Mouse (Mus musculus) stomach, embryonic 14.5 days (tissue): ENCODE measurements around the gene Lingo1. TPM values are rescaled to one million over a fixed set of nuclear protein-coding genes. Genes with fewer than 3 reads are reported as not detected.

Experiments used
- ATAC-seq: fragments of 200-750 bp; cut with Nextera tagmentation; 2 replicates; pipeline ENCODE4 v1.8.0; 2017; ENCODE audit warnings: low read depth, moderate TSS enrichment; ENCODE audit not compliant: insufficient number of reproducible peaks, insufficient read depth, low FRiP score
- H3K27ac ChIP-seq: fragments of 300-500 bp; sonication (generic); 2 replicates; pipeline ENCODE4 v1.5.1; 2014; ENCODE audit warnings: mild to moderate bottlenecking, low read length, moderate library complexity, mixed read lengths
- H3K27me3 ChIP-seq: fragments of 300-500 bp; sonication (generic); 2 replicates; pipeline ENCODE4 v1.6.1; 2014; ENCODE audit warnings: low read length, control low read depth, mixed read lengths; ENCODE audit not compliant: control insufficient read depth, insufficient read depth
- H3K36me3 ChIP-seq: fragments of 300-500 bp; sonication (generic); 2 replicates; pipeline ENCODE4 v1.6.1; 2014; ENCODE audit warnings: mild to moderate bottlenecking, control low read depth, low read length, moderate library complexity, mixed read lengths; ENCODE audit not compliant: control insufficient read depth, insufficient read depth
- H3K4me1 ChIP-seq: fragments of 300-500 bp; sonication (generic); 2 replicates; pipeline ENCODE4 v1.6.1; 2014; ENCODE audit warnings: low read length, control low read depth, mixed read lengths; ENCODE audit not compliant: control insufficient read depth, insufficient read depth
- H3K4me2 ChIP-seq: fragments of 300-500 bp; sonication (generic); replicated peaks from 2 replicates; pipeline ENCODE4 v1.6.1; 2014; ENCODE audit warnings: low read depth, low read length, control low read depth
- H3K4me3 ChIP-seq: fragments of 300-500 bp; sonication (generic); 2 replicates; pipeline ENCODE4 v1.5.1; 2014; ENCODE audit warnings: low read depth, low read length, control low read depth
- H3K9ac ChIP-seq: fragments of 300-500 bp; sonication (generic); replicated peaks from 2 replicates; pipeline ENCODE4 v1.6.1; 2014; ENCODE audit warnings: low read depth, mild to moderate bottlenecking, control low read depth, low read length, moderate library complexity, mixed read lengths
- H3K9me3 ChIP-seq: fragments of 300-500 bp; sonication (generic); 2 replicates; pipeline ENCODE4 v1.6.1; 2016; ENCODE audit warnings: low read depth, low read length, control low read depth; ENCODE audit not compliant: control insufficient read depth
- WGBS: fragments of 180-500 bp; shearing (Covaris S2); extraction: QIAGEN DNeasy Blood & Tissue Kit; methylation state at CpG from one replicate; pipeline ENCODE4 v1.1.7; 2014; 5-methylcytosine and 5-hydroxymethylcytosine counted together
- polyA plus RNA-seq: library from polyadenylated mRNA; unstranded; fragments of >200 nt; fragmentation: Nextera tagmentation; extraction: Ambion mirVana; gene quantifications from 2 replicates; pipeline ENCODE4 v1.2.1, GENCODE M21; 2014

The Lingo1 gene
- polyA plus RNA-seq, 1 experiment from 2014 or later: 3.0 TPM

DNA sequence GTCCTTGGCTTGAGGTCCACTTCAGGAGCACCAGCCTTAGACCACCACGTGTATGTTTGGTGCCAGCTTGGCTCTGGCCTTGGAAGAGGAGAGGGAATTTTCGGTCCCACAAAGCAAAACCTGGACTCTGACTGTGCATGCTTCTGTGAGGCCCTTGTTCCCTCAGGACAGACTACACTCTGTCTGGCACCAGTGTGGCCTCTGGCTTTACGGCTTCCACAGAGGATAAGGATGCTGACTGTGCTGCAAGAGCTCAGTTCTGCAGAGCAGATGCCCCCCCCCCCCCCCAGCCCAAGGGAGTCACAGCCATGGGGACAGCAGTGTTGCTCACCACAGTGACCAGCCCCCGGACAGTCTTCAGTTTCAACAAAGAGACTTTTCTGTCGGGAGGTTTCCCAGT, 206.5 kb downstream of the Lingo1 start:
- H3K4me1 ChIP-seq: no peaks in the 10 kb centered on the region

DNA sequence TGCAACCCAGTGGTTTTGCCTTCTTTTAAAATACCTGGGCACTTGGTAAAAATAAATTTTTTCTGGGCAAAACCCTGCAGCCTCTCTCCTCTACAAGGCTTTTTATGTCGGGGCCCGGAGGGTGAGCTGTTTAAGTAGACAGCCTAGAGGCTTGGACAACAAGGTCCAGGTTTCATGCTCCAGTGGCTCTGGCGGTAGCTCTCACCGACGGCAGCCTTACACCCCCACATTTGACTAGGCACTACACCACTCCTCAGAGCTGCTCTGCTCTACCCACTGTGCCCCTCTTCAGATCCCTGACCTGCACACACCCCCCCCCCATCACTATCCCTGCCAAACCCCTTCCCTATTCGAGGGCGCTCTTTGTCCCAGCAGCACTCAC, 212.2 kb downstream of the Lingo1 start:
- Histone ChIP-seq H3K27me3 (no peaks in the 10 kb centered on the region), H3K9ac (no peak overlapping the region), H3K4me2 (no peak overlapping the region), H3K4me3 (no peak overlapping the region), H3K36me3 (no peaks in the 10 kb centered on the region), H3K27ac (no peak overlapping the region), H3K9me3 (no peaks in the 10 kb centered on the region), H3K4me1 (0 out of 2 replicates have a peak, but pooled peaks cover 5% of the 10 kb centered on the region)
- WGBS: 67% methylated on average over 7 of the region's 7 CpGs
- no peak for ATAC-seq

More for the DNA sequence above, 206.5 kb downstream of the Lingo1 start:
- Histone ChIP-seq H3K36me3 (no peaks in the 10 kb centered on the region), H3K9me3 (no peaks in the 10 kb centered on the region), H3K4me3 (no peak overlapping the region), H3K9ac (no peak overlapping the region), H3K4me2 (no peak overlapping the region), H3K27me3 (no peaks in the 10 kb centered on the region), H3K27ac (no peak overlapping the region)
- no peak for ATAC-seq
- 61% methylated on average over 5 of the region's 5 CpGs for WGBS

DNA sequence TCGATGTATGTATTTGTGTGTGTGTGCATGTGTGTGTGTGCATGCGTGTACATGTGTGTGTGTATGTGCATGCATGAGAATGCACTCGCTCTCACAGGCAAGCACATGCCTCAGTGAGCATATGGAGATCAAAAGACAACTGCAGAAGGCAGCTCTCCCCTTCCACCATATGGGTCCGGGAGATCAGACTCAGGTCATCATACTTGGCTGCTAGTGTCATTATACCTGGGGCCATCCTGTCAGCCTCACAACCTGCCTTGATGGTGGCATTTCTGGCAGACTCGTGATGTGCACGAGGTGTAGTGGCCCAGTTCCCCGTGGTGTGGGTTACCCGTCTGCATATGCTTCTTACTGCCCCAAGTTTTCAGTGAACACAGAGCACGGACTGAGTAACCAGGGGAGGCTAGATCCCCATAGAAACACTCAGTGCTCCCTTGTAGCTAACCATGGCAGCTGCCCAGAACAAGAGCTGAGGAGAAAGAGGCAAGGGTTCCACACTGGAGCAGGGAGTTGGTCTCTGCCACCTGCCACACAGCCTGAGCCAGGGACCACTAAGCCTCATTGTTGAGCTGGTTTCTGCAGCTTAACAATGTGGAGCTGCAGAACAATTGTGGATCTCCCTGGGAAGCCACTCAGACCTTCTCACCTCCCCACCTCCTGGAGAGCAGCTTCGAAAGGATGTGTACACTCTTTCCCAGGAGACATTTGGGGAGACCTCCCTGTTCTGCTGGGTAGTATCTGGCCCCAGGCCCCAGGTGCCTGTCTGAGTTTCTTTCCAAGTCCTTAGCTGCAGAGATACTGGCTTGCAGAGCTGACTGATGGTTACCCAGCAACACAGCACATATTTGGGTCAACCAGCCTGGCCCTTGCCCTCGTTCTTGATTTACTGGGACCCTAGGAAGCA, 212.9 kb downstream of the Lingo1 start:
- WGBS: 67% methylated on average over 11 of the region's 11 CpGs
- H3K9me3 ChIP-seq: no peaks in the 10 kb centered on the region
- no peak overlapping the region for H3K4me2 ChIP-seq

DNA sequence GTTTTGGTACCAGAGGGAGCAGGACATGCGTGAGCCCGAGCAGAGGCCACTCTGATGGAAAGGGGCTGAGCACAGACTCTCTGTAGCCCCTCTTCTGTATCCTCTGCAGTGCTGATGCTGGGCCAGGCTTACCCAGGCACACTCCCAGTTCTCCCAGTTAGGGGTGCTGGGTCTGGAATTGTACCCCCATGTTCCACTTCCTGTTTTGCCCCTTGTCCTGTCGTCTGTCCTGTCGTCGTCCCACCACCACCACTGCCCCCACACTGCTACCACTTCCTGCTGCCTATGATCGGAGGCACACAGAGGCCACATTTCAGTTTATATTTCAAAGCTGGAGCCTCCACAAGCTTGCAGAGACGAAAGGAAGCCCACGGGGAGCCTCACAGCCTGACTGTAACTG, 213.6 kb downstream of the Lingo1 start:
- Histone ChIP-seq H3K36me3 (no peaks in the 10 kb centered on the region), H3K9me3 (no peaks in the 10 kb centered on the region), H3K4me3 (no peak overlapping the region), H3K27ac (no peak overlapping the region), H3K4me1 (0 out of 2 replicates have a peak, but pooled peaks cover 5% of the 10 kb centered on the region), H3K9ac (no peak overlapping the region), H3K27me3 (no peaks in the 10 kb centered on the region), H3K4me2 (no peak overlapping the region)
- WGBS: 43% methylated on average over 8 of the region's 8 CpGs
- ATAC-seq: no peak

More for the DNA sequence above, 212.9 kb downstream of the Lingo1 start:
- H3K27me3 ChIP-seq: no peaks in the 10 kb centered on the region
- no peak for ATAC-seq
- 0 out of 2 replicates have a peak, but pooled peaks cover 5% of the 10 kb centered on the region for H3K4me1 ChIP-seq
- no peak overlapping the region for H3K27ac ChIP-seq
- H3K4me3 ChIP-seq: no peak overlapping the region
- no peak overlapping the region for H3K9ac ChIP-seq
- H3K36me3 ChIP-seq: no peaks in the 10 kb centered on the region

DNA sequence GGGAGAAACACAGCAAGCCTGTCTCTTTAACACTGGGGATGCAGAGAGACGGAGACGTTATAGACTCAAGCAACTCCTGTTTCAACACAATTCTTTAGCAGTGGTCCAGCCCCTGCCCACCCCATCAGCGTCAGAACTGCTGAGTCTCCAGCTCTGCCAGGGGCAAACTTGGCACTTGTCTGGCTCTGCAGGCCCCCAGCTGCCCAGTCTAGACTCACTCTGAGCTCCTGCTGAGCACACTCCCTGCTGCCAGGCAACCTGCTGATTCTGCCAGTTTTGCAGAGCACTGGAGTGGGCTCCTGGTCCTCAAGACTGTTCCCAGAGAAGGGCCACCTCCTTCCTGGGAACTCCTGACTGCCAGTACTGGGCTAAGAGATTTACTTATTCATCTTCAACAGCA, 214.6 kb downstream of the Lingo1 start:
- Histone ChIP-seq H3K9ac (no peak overlapping the region), H3K36me3 (no peaks in the 10 kb centered on the region), H3K4me1 (0 out of 2 replicates have a peak, but pooled peaks cover 5% of the 10 kb centered on the region), H3K27me3 (no peaks in the 10 kb centered on the region), H3K27ac (no peak overlapping the region), H3K4me3 (no peak overlapping the region), H3K4me2 (no peak overlapping the region), H3K9me3 (no peaks in the 10 kb centered on the region)
- WGBS: 52% methylated on average over 3 of the region's 3 CpGs
- no peak for ATAC-seq

DNA sequence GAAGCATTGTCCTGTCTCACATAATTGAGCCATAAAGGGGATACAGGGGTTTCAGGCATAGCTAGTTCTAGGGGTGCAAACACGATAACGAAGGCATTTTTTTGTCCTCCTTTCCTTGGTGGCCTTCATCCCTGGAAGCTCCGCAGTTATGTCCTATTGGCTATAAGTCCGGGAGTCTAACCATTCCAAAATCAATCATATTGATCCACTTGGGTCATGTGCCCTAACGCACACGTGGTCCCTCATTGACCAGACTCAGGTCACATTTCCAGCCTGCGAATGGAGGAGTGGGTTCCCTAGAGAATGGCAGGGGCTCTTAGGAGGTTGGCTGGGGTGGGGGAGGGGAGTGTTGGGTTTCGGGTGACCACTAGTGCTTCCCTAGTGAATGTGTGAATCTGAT, 215.3 kb downstream of the Lingo1 start:
- ATAC-seq: no peak
- Histone ChIP-seq H3K27me3 (no peaks in the 10 kb centered on the region), H3K27ac (no peak overlapping the region), H3K4me1 (0 out of 2 replicates have a peak, but pooled peaks cover 5% of the 10 kb centered on the region), H3K9me3 (no peaks in the 10 kb centered on the region), H3K9ac (no peak overlapping the region), H3K4me2 (no peak overlapping the region), H3K4me3 (no peak overlapping the region), H3K36me3 (no peaks in the 10 kb centered on the region)
- 65% methylated on average over 8 of the region's 8 CpGs for WGBS

DNA sequence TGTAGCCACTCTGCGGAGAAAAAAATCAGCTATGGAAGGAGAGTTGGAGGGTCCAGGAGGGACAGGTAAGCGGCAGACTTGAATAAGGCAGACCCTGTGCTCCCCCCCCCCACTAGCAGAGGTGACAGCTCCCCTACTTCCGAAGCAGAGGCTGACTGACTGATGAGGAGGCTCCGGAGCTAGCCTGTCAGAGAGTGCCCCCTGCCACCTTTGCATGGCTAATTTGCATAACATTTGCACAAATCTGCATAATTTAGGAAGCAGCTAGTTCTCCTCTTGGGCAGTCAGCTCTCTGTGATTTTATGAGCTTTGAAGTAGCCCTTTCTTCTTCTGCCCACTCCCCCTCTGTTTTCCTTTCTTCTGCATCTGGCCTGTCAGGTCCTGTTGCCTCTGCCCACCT, 216.2 kb downstream of the Lingo1 start:
- H3K27ac ChIP-seq: no peak overlapping the region
- H3K9me3 ChIP-seq: no peaks in the 10 kb centered on the region
- ATAC-seq: no peak
- WGBS: 32% methylated on average over 4 of the region's 4 CpGs
- no peaks in the 10 kb centered on the region for H3K36me3 ChIP-seq
- 0 out of 2 replicates have a peak, but pooled peaks cover 5% of the 10 kb centered on the region for H3K4me1 ChIP-seq
- no peak overlapping the region for H3K9ac ChIP-seq
- no peak overlapping the region for H3K4me2 ChIP-seq
- no peak overlapping the region for H3K4me3 ChIP-seq
- H3K27me3 ChIP-seq: no peaks in the 10 kb centered on the region

DNA sequence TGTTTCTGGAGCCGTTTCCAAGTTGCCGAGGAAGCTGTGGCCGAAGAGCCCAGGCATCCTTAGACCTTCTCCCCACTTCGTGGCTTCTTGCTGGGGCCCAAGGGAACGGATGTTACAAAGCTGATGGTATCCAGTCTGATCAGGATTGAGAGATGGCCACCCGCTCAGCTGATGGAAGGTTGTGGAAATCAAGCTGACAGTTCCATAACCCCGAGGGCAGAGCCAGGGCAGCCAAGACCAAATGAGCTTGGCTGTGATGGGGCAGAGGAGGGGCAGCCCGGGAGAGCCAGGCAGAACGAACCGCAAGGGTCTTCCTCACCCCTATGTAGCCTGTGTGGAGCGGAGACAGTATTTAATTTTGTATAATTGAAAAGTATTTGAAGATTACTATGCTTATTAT, 218.9 kb downstream of the Lingo1 start:
- no peak overlapping the region for H3K9ac ChIP-seq
- no peak overlapping the region for H3K4me2 ChIP-seq
- 0 out of 2 replicates have a peak, but pooled peaks cover 4% of the 10 kb centered on the region for H3K4me1 ChIP-seq
- H3K36me3 ChIP-seq: no peaks in the 10 kb centered on the region
- H3K27me3 ChIP-seq: no peaks in the 10 kb centered on the region
- ATAC-seq: no peak
- no peak overlapping the region for H3K27ac ChIP-seq
- H3K4me3 ChIP-seq: no peak overlapping the region
- WGBS: 68% methylated on average over 11 of the region's 11 CpGs
- H3K9me3 ChIP-seq: no peaks in the 10 kb centered on the region
